Mouse (Mus musculus) embryonic facial prominence, embryonic 11.5 days (tissue): ENCODE results near the gene Gns. TPM values are rescaled to one million over a fixed set of nuclear protein-coding genes. Genes with fewer than 3 reads are reported as not detected.

Experiments
- ATAC-seq: fragments of 200-750 bp; cut with Nextera tagmentation; replicated peaks from 2 replicates; pipeline ENCODE4 v1.8.0; 2017; ENCODE audit warnings: low read depth; ENCODE audit not compliant: insufficient number of reproducible peaks, low FRiP score, low TSS enrichment
- DNase-seq: peaks from one replicate; pipeline ENCODE4 v3.0.0-alpha.2; 2015; ENCODE audit warnings: low spot score
- H3K27ac ChIP-seq: fragments of 300-500 bp; sonication (generic); replicated peaks from 2 replicates; pipeline ENCODE4 v1.5.1; 2014; ENCODE audit warnings: mild to moderate bottlenecking, low read depth, low read length, control low read depth
- H3K27me3 ChIP-seq: fragments of 300-500 bp; sonication (generic); 2 replicates; pipeline ENCODE4 v1.6.1; 2014; ENCODE audit warnings: mild to moderate bottlenecking, low read length, moderate library complexity, mixed read lengths; ENCODE audit not compliant: control insufficient read depth, insufficient read depth
- H3K36me3 ChIP-seq: fragments of 300-500 bp; sonication (generic); replicated peaks from 2 replicates; pipeline ENCODE4 v1.6.1; 2014; ENCODE audit warnings: low read depth, mild to moderate bottlenecking, low read length, moderate library complexity, mixed read lengths; ENCODE audit not compliant: control insufficient read depth, insufficient read depth
- H3K4me1 ChIP-seq: fragments of 300-500 bp; sonication (generic); 2 replicates; pipeline ENCODE4 v1.6.1; 2014; ENCODE audit warnings: low read length, mixed read lengths; ENCODE audit not compliant: control insufficient read depth, insufficient read depth
- H3K4me2 ChIP-seq: fragments of 300-500 bp; sonication (generic); 2 replicates; pipeline ENCODE4 v1.6.1; 2014; ENCODE audit warnings: low read depth, mild to moderate bottlenecking, control low read depth, low read length, moderate library complexity
- H3K4me3 ChIP-seq: fragments of 300-500 bp; sonication (generic); 2 replicates; pipeline ENCODE4 v1.5.1; 2014; ENCODE audit warnings: low read depth, low read length, control low read depth
- H3K9ac ChIP-seq: fragments of 300-500 bp; sonication (generic); replicated peaks from 2 replicates; pipeline ENCODE4 v1.6.1; 2014; ENCODE audit warnings: mild to moderate bottlenecking, control low read depth, low read length
- H3K9me3 ChIP-seq: fragments of 300-500 bp; sonication (generic); replicated peaks from 2 replicates; pipeline ENCODE4 v1.6.1; 2016; ENCODE audit warnings: mild to moderate bottlenecking, low read length, inconsistent platforms, mixed read lengths; ENCODE audit not compliant: control insufficient read depth
- WGBS: fragments of 180-500 bp; shearing (Covaris S2); extraction: QIAGEN DNeasy Blood & Tissue Kit; methylation state at CpG from one replicate; pipeline ENCODE4 v1.1.7; 2014; 5-methylcytosine and 5-hydroxymethylcytosine counted together
- polyA plus RNA-seq: library from polyadenylated mRNA; unstranded; fragments of >200 nt; fragmentation: Nextera tagmentation; extraction: Ambion mirVana; gene quantifications from 2 replicates; pipeline ENCODE4 v1.2.1, GENCODE M21; 2014

Gene Gns
- polyA plus RNA-seq, 1 experiment from 2014 or later = 45.3 TPM

GRCm38 (mm10) chr10:121429981-121430682 is 65.2 kb downstream of the Gns start:
- ATAC-seq (peak; percentile 11; the same call in 1 of the 2 replicates), DNase-seq (no peak)
- Histone ChIP-seq H3K36me3 (no peaks in the 10 kb centered on the region), H3K27ac (peak overlapping the region; percentile 70), H3K4me2 (peak overlapping the region; percentile 33), H3K4me1 (peaks cover 22% of the 10 kb centered on the region), H3K9me3 (no peaks in the 10 kb centered on the region), H3K9ac (peak overlapping the region; percentile 54), H3K4me3 (no peak overlapping the region), H3K27me3 (no peaks in the 10 kb centered on the region)
- WGBS = 17% methylated on average over 14 of the region's 14 CpGs

- Histone ChIP-seq H3K4me1 (peaks cover 22% of the 10 kb centered on the region), H3K27me3 (no peaks in the 10 kb centered on the region), H3K4me2 (no peak overlapping the region), H3K36me3 (no peaks in the 10 kb centered on the region), H3K4me3 (no peak overlapping the region), H3K9ac (no peak overlapping the region), H3K27ac (peak overlapping the region; percentile 70; the same call in 1 of the 2 replicates), H3K9me3 (no peaks in the 10 kb centered on the region)
- DNase-seq (no peak), ATAC-seq (no peak)
- WGBS = 67% methylated on average over 15 of the region's 15 CpGs
Observed at GRCm38 (mm10) chr10:121430764-121431540, 66.1 kb downstream of the Gns start.

- H3K4me2 ChIP-seq = no peak overlapping the region
Observed at GRCm38 (mm10) chr10:121432041-121432634, 67.2 kb downstream of the Gns start.

GRCm38 (mm10) chr10:121432635-121433280 is 67.9 kb downstream of the Gns start:
- no peak overlapping the region for H3K4me2 ChIP-seq
- no peak overlapping the region for H3K27ac ChIP-seq
- peaks cover 22% of the 10 kb centered on the region for H3K4me1 ChIP-seq
- 42% methylated on average over 16 of the region's 16 CpGs for WGBS
- no peak overlapping the region for H3K9ac ChIP-seq
- no peaks in the 10 kb centered on the region for H3K9me3 ChIP-seq
- H3K4me3 ChIP-seq = no peak overlapping the region
- no peaks in the 10 kb centered on the region for H3K27me3 ChIP-seq
- H3K36me3 ChIP-seq = no peaks in the 10 kb centered on the region
- ATAC-seq = no peak
- peak; percentile 25 for DNase-seq

More at GRCm38 (mm10) chr10:121432041-121432634, 67.2 kb downstream of the Gns start:
- DNase-seq (no peak), ATAC-seq (no peak)
- Histone ChIP-seq H3K27me3 (no peaks in the 10 kb centered on the region), H3K4me1 (peaks cover 22% of the 10 kb centered on the region), H3K4me3 (no peak overlapping the region), H3K36me3 (no peaks in the 10 kb centered on the region), H3K9me3 (no peaks in the 10 kb centered on the region), H3K27ac (no peak overlapping the region), H3K9ac (no peak overlapping the region)
- WGBS = 54% methylated on average over 12 of the region's 12 CpGs

- 0 out of 2 replicates have a peak overlapping the region, but pooled peaks have one; percentile 13 for H3K27ac ChIP-seq
- H3K4me3 ChIP-seq = no peak overlapping the region
- H3K4me1 ChIP-seq = peaks cover 18% of the 10 kb centered on the region
- no peaks in the 10 kb centered on the region for H3K9me3 ChIP-seq
- H3K27me3 ChIP-seq = no peaks in the 10 kb centered on the region
- DNase-seq (no peak), ATAC-seq (no peak)
- H3K36me3 ChIP-seq = no peaks in the 10 kb centered on the region
- H3K4me2 ChIP-seq = no peak overlapping the region
- no peak overlapping the region for H3K9ac ChIP-seq
- WGBS = 40% methylated on average over 15 of the region's 15 CpGs
Observed at GRCm38 (mm10) chr10:121434441-121435103, 69.7 kb downstream of the Gns start.

- 29% methylated on average over 28 of the region's 28 CpGs for WGBS
- H3K9ac ChIP-seq = no peak overlapping the region
- H3K36me3 ChIP-seq = no peaks in the 10 kb centered on the region
- ATAC-seq = no peak
- H3K27me3 ChIP-seq = no peaks in the 10 kb centered on the region
- H3K4me2 ChIP-seq = peak overlapping the region; percentile 10; the same call in 1 of the 2 replicates
- no peak overlapping the region for H3K4me3 ChIP-seq
- peak; percentile 62 for DNase-seq
- H3K4me1 ChIP-seq = peaks cover 7% of the 10 kb centered on the region
- H3K27ac ChIP-seq = 0 out of 2 replicates have a peak overlapping the region, but pooled peaks have one; percentile 5
- H3K9me3 ChIP-seq = no peaks in the 10 kb centered on the region
Observed at GRCm38 (mm10) chr10:121435546-121436257, 70.8 kb downstream of the Gns start.

- no peak overlapping the region for H3K9ac ChIP-seq
- H3K4me2 ChIP-seq = no peak overlapping the region
- no peaks in the 10 kb centered on the region for H3K9me3 ChIP-seq
- H3K27me3 ChIP-seq = no peaks in the 10 kb centered on the region
- no peak overlapping the region for H3K4me3 ChIP-seq
- no peaks in the 10 kb centered on the region for H3K36me3 ChIP-seq
- H3K27ac ChIP-seq = peak overlapping the region; percentile 69
- WGBS = 18% methylated on average over 8 of the region's 8 CpGs
- peaks cover 5% of the 10 kb centered on the region for H3K4me1 ChIP-seq
- no peak; the same call in 1 of the 2 replicates for ATAC-seq
- peak; percentile 70 for DNase-seq
Observed at GRCm38 (mm10) chr10:121436258-121436645, 71.4 kb downstream of the Gns start.
